Mouse (Mus musculus): Measurements from ENCODE around the gene Ear14.
"Not testable (repeated sequence)": the region's sequence is repeated elsewhere in the genome, so short reads cannot be mapped to it uniquely, and the experiment has no call there.

Ear14 gene

DNA sequence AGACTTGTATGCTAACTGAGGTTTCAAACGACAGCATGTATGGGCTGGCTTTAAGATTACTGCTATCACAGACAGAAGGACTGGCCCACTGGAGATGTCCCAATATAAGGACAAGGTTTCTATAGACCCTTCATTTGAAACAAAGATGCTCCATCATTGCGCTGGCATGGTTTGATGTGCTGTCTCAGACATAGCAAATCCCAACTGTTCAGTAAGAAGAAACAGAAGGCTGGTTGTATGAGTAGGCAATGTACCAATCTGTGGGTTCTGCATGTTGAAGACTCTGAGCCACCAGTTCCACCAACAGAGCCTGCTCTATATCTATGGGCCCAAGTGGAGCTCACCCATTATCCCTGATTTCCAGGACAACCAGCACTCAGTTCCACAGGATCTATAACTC lies at the start of gene Ear14:
Ear14 (plus strand) TSS at position 277 of the 400 bp plus-strand sequence.
- no peak for DNase-seq (ENCODE audit: low spot score)

DNA sequence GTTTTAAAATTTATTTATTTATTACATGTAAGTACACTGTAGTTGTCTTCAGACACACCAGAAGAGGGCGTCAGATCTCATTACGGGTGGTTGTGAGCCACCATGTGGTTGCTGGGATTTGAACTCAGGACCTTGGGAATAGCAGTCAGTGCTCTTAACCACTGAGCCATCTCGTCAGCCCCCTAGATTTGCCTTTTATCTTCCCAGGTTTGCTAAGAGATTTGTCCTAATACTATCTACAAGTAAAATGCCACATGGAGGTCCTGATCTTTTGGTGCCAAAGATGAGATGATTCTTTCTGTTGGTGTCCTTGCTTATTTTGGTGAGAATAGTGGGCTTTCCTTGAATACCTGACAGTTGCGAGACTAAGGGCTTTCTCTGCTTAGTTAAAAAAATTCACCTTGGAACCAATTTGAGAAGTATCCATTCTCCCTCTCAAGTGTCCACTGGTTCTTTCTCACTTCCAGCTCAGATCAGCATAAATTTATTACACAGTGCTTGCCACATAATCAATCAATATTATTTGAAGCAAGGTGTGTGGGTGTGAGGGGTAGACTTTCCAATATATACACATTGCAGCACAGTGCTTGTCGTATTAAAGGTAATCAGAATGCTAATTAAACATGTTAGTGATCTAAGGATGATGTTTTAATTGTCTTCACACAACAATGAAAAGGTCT lies 47.0 kb upstream of the Ear14 start:
- no peak for DNase-seq (ENCODE audit: low spot score)

DNA sequence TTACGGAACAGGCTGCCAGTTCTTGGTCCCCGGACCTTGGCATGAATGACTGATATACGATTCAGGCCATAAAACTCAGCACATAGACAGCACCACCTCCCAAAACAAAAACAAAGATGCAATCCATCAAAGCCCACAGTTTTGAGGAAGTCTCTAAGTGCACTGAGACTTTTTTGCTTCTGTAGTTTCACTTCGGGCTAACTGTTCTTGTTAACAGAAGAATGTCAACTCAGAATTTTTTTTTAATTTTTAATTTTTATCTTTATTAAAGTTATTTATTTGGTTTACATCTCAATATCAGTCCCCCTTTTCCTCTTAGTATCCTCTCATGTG lies 46.5 kb upstream of the Ear14 start:
- no peak for DNase-seq (ENCODE audit: low spot score)

DNA sequence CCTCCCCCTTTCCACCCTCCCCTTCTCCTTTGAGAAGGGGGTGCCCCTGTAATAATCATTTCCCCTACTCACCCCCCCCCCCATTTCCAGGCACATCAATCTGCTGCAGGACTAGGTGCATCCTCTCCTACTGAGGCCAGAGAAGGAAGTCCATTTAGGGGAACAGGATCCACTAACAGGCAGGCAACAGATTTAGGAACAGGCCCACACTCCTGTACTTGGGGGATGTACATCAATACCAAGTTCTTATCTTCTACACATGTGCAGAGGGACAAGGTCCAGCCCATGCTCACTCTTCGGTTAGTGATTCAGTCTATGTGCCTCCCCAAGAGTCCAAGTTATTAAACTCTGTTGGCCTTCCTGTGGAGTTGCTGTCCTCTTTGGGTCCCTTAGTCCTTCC lies 46.1 kb upstream of the Ear14 start:
- DNase-seq (ENCODE audit: low spot score): no peak

DNA sequence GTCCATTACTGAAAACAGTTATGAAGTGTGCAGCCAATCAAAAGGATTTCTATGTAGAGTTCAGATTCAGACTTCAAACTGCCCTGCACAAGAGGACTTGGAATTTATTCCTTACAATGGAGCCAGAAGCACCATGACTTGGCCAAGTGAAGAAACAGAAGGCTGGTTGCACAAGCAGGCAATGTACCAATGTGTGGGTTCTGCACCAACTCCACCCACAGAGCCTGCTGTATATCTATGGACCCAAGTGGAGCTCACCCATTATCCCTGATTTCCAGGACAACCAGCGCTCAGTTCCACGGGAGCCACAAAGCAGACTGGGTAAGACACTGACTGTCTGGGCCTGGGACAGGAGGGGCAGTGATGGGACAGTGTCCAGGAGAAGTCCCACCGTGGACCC lies 41.2 kb upstream of the Ear14 start, which contains the start of gene Rnase2b:
Rnase2b (plus strand) TSS at position 285 of the 400 bp plus-strand sequence.
- not testable (repeated sequence) for DNase-seq (ENCODE audit: low spot score)

DNA sequence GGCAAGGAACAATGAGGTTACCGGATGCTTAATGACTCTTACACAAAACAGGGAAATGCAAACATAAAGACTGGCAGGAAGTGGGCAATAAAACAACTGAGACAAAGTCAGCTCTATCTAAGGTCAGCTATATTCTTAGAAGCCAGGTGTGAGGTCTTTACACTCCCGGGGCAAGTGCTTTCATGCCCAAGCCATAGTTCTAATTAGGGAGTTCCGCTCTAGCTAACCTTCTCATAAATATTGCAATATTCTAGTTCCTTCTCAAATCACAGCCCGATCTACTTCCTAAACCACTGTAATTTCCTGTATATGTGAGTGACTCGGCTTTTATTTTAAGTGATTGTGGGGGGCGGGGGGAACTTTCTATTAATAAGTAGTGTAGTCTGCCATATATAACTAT lies 39.9 kb upstream of the Ear14 start:
- DNase-seq (ENCODE audit: low spot score): not testable (repeated sequence)

DNA sequence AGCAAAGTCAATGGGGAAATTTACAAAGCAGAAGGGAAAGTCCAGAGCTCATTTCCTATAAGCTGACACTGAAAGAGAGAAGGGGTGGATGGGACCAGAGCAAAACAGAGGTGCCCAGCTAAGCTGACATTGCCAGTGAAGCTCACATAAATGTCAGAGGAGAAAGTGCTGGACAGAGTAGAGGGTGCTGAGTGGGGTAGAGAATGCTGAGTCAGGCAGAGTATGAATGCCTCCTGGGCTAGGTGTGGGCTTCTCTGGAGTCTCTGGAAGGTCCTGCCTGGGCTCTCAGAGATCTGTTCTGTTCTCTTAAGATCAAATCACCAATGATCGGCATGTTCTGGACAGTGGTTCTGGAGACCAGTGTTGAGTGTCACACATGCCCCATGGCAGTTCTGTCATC lies 37.8 kb upstream of the Ear14 start:
- no peak for DNase-seq (ENCODE audit: low spot score)

DNA sequence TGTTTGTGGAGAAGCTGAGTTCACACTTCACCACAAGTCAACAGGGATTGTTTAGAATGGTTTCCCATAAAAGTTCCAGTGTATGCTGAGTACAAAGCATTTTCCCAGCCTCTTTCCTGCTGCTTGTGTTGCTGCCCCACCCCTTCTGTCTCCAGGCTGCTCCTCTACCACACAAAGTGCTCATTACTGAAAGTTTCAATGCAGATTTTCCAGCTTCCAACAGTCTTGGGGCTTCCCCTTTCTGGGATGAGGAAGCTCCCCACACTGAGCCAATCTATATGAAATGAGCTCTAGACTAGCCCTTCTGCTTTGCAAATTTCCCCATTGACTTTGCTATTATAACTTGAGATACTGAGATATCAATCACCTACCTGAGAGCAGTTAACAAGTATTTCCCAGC lies 37.1 kb upstream of the Ear14 start:
- no peak for DNase-seq (ENCODE audit: low spot score)

DNA sequence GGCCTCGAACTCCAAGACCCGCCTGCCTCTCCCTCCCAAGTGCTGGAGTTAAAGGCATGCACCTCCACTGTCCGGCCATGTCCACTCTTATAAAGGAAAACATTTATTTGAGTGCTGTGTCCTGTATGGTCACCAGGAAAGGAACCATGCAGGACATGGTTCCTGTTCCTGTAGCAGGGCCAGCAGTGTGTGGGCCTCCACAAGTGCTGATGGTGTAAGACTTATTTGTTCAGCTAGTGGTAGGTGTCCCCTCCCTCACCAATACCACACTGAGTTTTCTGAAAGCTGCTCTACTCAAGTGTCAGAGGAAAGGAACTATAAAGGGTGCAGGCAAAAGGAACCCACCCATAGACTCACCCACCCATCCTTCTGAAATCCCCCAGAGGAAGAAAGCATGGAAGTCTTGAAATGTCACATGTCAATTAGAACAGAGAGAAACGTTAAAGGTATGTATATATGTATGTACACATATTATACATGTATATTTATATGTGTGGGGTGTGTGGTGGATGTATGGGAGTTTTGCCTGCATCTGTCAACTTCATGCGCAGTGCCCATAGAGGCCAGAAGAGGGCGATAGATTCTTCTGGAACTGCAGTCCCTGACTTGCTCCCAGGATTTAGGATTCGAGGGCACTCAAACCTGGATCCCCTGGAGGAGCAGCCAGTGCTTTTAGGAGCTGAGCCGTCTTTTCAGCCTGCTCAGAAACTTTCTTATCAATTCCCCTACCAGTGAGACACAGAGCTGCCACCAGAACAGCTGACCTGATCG lies 30.9 kb upstream of the Ear14 start:
- DNase-seq (ENCODE audit: low spot score): not testable (repeated sequence)

DNA sequence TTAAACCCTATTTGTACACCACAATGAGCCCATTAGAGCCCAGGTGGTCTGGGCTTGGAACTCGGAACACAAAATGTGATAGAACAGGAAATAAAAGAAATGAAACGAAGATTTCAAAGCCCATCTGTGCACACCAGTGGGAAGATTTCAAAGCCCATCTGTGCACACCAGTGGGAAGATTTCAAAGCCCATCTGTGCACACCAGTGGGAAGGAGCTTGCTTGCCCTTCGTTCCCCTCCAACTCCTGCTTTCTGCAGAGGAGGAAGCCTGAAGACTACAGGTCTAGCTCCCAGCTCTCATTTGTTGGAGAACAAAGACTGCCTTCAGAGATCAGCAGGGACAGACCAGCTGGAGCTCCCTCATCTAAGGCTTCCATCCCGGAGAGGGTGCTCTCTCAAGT lies 30.2 kb upstream of the Ear14 start:
- not testable (repeated sequence) for DNase-seq (ENCODE audit: low spot score)

DNA sequence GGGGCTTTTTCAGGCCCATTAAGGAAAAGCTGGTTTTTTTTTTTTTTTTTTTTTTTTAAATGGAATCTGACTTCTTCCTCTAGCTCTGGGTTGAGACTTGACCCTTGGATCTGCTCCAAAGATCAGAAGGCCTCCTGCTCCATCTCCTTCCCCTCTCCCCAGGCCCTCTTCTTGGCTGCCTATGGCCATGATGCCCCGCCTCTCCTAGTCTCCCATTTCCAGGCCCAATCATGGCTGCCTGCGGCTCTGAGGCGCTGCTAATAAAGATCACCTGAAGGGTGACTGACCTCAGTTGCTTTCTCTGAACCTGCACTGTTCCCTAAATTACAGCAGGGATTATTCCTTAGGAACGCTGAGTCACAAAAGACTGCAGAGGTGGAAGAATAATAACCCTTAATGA lies 29.3 kb upstream of the Ear14 start:
- no peak for DNase-seq (ENCODE audit: low spot score)

DNA sequence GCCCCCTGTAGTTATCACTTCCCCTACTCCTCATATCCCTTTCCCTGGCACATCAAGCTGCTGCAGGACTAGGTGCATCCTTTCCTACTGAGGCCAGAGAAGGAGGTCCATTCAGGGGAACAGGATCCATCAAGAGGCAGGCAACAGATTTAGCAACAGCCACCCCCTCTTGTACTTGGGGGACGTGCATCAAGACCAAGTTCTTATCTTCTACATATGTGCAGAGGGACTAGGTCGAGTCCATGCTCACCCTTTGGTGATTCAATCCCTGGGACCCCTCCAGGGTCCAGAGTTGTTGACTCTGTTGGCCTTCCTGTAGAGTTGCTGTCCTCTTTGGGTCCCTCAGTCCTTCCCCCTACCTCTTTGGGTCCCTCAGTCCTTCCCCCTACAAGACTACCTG lies 22.1 kb upstream of the Ear14 start:
- not testable (repeated sequence) for DNase-seq (ENCODE audit: low spot score)

DNA sequence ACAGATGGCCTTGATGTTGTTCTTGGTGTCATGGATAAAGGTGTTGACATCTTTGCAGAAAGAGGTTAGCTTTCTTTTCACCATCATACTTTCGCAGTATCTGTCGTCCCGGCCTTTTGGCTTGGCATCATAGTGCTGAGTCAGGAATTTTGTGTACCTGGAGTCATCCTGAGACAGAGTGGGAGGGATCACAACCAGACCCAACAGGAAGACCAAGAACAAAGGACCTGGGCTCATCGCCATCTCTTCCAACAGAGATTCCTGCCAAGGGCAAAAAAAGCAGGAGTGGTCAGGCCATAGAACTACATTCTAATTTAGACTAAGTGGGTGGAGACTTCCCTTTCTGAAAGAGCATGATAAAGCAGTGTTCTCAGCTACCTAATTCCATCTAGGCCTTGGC lies 7.5 kb upstream of the Ear14 start:
- DNase-seq (ENCODE audit: low spot score): no peak

DNA sequence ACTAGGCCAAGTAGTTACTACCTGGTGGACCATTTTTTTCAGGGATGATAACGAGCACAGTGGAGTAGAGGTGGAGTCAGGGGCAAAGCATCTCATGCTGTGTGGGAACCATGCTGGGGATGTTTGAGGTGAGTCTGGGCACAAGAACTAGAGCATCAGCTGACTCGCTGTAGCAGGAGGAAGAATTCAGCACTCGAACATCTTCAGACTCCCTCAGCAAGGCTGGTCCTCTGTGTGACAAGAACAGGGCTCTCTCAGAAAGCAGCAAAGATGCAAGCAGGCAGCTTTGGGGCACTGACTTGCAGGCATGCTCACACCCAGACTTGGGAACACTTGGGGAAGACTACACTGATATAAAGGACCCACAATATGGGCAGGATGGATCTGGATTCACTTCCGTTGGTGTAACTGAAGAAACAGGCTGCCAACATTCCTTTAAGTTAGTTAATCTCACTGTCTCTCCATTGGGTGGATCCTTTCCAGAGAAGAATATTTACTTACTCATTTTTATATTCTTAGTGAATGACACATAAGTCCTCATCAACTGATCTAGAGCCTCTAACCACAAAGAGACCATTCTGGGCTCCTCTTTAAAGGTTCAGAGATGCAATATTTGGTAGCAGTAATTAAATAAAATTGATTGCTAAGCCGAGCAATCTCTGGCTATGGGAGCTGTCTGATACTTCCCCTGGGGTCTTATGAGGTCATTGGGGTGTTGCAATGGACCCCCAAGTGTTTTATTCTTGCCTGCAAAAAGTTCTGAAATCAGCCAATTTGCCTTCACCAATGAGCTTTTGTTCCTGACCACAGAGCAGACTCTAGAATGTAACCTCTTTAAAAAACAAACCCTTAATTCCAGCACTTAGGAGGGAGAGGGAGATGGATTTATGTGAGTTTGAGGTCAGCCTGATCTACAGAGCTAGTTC lies 3.8 kb upstream of the Ear14 start, which contains the start of gene Ang2:
Ang2 (minus strand) TSS at position 51 of the 926 bp plus-strand sequence.
- no peak for DNase-seq (ENCODE audit: low spot score)

DNA sequence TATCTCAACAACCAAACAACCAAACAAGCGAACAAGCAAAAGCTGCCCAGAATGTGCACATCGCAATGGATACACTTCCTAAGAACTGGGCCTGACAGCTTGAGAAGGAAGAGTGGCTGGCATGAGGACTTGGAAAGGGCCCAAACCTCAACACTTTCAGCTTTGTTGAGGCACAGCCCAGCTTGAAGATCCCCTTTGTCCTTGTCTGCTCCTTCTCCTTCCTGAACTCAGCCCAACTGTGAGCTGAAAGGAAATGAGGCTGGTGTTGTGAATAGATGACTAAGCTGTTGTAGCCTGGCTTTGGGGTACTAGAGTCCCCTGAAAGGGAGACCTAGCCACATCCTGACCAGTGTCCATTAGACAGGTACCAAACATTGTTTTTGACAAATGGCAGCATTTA lies 3.1 kb upstream of the Ear14 start:
- DNase-seq (ENCODE audit: low spot score): no peak

DNA sequence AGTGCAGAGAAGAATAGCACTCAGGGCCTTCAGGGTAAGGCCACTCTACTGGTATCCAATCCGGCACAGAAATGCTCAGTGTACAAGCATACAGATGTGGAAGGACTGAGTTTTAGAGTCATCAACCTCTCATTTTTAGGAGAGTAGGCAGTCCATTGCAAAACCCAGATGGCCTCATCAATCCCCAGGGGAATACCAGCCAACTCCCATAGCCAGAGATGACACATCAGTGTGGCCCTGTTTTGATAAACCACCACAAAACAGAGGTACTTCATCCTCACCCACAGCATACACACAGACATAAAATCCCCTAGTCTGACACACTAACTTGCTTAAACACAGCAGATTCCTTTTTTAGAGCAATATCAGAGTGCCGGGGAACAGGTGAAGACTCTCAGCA lies 2.7 kb upstream of the Ear14 start:
- no peak for DNase-seq (ENCODE audit: low spot score)

DNA sequence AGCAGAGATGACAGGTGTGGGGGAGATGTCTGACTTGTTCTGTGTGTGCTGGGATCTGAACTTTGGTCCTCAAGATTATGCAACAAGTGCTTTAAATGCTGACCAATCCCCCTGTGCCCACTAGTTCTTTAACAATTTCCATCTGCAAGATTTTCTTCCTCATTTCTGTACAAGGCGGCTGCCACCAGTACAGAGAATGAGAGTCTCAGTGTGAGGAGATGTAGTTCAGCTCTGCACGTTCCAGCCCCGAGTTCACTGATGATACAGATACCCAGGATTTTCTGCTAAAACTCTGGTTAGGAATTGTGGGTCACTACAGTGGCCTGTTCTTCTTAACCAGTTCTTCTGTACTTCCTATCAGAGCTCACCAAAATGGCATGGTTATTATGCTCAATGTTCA lies 16.9 kb downstream of the Ear14 start:
- DNase-seq (ENCODE audit: low spot score): not testable (repeated sequence)

DNA sequence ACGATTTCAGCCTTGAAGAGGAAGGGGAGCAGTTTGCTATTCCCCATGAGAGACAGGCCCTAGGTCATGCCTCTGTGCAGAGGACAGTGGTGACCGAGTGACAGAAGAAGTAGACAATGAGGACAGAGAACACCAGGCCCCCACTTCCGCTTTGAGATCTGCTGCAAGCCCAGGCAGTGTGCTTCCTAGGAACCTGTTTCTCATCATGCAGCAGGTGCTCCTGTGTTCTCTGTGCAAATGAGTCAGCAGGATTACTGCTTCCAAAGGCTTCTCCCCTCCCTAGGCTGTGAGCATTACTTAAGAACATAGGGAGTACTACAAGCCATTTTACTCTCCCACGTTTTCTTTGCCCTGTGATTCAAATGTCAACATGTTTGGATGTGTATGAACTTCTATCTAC lies 26.5 kb downstream of the Ear14 start:
- not testable (repeated sequence) for DNase-seq (ENCODE audit: low spot score)

DNA sequence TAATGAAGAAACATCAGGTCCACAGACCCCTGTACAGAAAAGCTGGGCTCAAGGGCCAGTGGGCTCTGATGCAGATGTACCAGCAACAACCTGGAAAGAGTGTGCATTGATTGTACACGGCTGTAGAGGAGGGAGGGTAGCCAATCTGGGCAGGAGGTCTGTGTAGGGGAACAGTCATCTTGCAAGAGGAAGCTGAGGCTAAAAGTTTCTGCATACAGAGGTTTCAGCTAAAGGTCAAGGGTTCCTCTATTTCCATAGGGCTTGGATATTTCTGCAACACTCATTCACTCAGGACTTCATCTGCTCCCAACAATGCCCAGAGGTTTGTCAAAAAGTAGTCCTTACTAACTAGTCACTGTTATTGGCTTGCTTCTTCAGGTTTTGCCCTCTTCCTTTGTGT lies 34.3 kb downstream of the Ear14 start:
- not testable (repeated sequence) for DNase-seq (ENCODE audit: low spot score)

DNA sequence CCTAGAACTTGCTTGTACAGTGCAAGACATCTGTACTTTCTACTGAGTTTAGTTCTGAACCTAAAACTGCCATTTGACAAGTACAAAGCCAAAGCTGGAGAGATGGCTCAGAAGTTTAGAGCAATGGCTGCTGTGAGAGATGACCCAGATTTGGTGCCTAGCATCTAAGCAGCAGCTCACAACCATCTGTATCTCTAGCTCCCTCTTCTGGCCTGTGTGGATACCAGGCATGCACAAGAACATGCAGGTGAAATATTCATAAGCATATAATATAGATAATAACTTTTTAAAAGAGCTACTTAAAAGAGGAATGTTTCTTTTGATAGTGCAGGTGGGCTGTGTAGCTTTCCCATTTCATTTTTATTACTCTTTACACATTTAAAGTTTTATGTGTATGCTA lies 37.7 kb downstream of the Ear14 start:
- no peak for DNase-seq (ENCODE audit: low spot score)

DNA sequence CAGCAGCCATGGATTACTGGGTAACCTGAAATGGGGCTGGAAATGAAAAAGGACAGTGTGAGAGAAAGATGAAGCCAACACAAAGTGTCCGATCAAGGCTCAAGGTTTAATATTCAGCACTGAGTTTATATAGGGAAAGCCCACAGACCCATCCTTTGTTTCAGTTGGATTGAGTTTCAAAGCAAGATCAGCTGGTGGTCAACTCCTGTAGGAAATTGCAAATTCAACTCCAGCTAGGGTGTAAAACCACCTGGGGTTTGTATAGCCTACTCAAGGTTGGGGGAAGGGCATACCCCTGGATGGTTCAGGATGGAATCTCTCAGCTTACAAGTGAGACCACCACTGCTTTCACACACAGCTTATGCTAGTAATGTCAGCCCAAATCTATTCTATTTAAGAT lies 44.5 kb downstream of the Ear14 start:
- DNase-seq (ENCODE audit: low spot score): no peak

DNA sequence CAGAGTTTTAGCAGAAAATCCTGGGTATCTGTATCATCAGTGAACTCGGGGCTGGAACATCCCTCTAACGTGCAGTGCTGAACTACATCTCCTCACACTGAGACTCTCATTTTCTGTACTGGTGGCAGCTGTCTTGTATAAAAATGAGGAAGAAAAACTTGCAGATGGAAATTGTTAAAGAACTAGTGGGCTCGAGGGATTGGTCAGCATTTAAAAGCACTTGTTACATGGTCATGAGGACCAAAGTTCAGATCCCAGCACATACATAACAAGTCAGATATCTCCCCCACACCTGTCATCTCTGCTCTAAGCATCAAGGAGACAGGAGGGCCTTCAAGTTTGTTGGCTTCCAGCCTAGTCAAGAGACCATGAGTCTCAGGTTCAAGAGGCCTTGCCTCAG lies 47.2 kb downstream of the Ear14 start:
- no peak for DNase-seq (ENCODE audit: low spot score)

DNA sequence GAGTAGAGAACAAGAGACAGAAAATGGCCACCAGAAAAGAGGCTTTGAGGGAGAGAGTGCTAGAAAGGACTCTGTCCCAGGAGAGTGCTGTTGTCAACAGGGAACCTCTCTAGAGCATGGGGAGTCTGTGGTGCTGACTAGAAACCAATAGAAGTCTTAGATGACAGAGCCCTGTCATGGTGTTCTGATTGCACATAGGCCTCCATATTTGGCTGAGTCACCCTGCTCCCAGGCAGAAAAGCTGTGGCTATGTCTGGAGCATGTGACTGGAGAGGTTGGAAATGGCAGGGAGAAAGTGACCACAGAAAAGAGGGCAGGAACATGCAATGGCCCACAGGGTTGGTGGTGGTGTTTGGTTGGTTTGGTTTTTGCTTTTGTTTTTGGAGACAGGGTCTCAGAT lies 49.0 kb downstream of the Ear14 start:
- not testable (repeated sequence) for DNase-seq (ENCODE audit: low spot score)
